Mouse (Mus musculus): Measurements from ENCODE around the gene Arhgef9.

Arhgef9 gene

DNA sequence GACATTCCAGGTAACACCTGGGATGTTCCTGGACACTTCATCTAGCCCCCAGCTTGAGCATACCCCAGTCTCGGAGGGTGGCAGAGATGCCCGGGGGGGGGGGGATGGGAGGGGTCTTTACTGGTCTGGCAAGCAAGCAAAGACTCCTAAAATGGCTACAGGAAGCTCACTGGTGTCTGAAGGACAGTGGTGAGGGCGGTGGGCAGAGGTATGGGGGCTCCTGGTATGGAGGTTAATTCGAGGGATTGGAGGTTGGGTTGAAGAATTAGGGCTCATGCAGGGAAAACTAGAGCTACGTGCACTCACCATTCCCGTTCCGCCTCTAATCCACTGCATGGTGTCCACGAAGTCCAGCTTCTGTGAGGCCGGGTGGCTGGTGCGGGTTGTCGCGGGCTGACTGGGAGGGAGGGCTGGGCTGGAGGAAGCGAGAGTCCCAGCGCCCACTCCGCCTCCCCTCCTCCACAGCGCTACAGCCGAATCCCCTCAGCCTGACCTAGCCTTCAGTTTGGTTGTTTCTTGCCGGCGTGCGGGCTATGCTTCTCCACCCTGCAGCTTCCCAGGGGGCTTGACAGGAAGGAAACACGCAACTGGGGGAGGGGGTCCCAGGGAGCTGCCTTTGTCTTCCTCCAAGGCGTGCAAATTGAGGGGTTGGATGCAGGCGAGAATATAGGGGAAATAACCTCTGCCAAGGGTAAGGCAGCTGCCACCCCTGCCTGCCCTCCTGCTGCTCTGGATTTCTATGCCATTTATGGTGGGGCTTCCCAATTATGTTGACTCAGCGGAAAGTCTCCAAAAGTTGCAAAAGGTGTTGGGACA is at the start of gene Arhgef9:
TSS of gene Arhgef9 (minus strand) at position 753 of the 816 bp plus-strand sequence.
- peak; percentile 6 for DNase-seq (ENCODE audit: low read depth, low spot score)

DNA sequence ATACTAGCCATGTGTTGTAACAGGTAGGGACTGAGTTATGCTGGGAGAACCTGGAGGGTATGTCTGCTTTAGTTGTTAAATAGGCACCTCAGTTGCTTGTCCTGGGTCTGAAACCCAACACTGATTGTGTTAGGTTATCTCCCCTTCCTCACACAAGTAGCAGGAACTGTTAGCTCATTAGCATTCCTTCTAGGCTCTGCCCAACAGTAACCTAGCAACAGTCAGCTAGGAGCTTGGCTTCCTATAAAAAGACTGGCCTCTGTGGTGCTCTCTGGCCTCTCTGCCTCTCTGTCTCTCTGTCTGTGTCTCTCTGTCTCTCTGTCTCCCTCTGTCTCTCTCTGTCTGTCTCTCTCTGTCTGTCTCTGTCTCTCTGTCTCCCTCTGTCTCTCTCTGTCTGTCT is 42.2 kb upstream of the Arhgef9 start:
- DNase-seq (ENCODE audit: low read depth, low spot score) = peak; percentile 9

DNA sequence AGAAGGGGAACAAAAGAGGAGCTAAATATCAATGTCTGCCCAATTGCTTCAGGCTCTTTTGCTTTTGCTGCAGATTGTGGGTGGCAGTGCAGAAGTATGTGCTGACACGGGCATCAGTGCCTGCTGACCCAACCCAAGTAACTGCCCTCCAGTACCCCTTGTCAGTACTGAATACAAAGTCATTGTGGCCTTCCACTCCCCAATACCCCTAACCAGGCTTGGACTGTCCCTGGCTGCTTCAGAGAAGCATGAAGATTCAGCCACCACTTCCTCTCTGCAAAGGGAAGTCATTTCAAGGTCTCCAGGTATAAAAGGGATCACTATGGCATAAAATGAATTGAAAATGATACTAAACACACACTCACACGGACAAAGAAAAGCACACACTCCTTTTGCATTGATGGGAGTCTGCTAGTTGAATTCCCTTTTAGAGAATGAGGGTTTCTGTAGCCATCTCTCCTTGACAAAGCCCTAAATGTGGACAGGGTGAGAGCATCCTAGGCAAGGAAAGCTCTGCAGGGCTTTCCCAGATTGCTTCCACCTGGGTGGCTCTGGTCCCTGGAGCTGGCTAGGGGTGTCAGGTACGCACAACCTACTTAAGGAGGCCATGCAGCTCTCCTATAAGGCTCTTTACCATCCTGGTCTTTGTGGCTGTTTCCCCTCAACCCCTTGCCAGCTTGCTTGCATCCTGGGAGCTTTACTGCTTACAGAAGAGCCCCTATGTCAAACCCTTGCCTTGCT is 1.1 kb downstream of the Arhgef9 start:
- no peak for DNase-seq (ENCODE audit: low read depth, low spot score)

DNA sequence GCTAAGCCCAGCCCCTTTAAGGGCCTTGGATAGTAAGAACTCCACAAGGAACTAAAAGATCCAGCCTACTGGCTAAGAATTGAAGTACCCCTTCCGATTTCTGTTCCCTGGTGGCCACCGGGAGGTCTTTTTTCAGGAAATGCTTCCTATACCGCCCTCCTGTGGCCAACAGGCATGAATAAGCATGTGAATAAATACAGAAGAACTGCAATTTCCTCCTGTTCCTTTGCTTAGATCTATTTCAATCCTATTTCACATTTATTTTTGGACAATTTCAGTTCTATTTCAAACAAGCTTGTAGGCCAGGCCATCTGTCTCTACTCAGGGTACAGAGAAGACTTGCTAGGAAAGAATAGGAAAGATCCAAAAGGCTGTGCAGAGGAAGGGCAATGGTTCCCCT is 20.7 kb downstream of the Arhgef9 start:
- DNase-seq (ENCODE audit: low read depth, low spot score) = peak; percentile 66

DNA sequence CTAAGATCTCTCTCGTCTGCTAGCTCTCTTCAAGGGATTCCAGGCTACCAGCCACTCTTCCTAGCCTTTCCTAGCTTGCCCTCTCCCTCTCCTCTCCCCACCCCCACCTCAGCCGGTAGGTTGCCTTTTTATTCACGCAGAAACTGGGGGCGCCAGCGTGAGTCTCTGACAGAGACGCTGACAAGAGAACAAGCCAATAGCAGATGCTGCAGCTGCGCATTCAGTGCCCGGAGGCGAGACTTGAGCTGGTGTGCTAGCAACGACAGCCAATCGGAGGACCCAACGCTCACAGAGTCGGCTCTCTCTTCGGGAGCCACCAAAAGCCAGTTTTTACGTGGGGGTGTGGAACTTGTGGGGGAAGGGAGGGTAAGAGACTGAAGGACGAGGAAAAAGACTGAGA is 30.3 kb downstream of the Arhgef9 start:
- DNase-seq (ENCODE audit: low read depth, low spot score) = peak; percentile 84

DNA sequence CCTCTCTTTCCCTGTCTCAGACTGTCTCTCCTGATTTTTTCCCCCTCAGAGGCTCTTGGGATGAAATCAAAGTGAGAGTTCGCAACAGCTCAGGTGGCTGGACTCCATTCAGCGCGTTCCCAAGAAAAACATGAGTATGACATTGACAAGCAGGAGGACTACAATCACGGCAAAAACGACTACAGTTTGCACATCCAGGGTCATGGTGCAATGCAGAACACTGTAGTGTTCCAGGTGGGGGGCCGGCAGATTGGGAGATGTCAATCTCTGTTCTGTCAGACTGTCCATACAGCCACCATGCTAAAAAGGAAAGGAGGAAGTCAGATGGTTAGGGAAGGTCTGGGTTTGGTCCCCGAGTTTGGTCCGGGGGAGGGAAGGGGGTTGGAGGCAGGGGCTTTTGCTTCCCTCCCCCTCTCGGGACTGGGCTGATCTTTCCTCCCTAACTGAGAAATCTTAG is 31.0 kb downstream of the Arhgef9 start:
- no peak for DNase-seq (ENCODE audit: low read depth, low spot score)

DNA sequence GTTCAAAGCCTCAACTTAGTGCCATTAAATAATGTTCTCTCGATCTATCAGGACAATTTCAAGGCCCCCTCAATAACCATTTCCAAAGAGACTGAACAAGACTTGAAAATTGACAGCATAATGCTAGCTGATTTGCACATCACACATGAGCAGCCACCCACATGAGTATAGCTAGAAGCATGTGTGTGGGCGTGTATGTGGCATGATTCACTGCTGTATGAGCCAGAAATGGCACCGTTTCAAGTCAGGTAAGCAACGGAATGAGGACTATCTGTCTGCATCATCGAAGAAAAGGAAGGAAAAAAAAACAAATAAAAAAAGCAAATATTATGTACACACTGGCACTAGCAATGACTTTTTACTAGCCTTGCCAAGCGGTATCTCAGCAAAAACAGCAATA is 32.5 kb downstream of the Arhgef9 start:
- DNase-seq (ENCODE audit: low read depth, low spot score) = no peak

DNA sequence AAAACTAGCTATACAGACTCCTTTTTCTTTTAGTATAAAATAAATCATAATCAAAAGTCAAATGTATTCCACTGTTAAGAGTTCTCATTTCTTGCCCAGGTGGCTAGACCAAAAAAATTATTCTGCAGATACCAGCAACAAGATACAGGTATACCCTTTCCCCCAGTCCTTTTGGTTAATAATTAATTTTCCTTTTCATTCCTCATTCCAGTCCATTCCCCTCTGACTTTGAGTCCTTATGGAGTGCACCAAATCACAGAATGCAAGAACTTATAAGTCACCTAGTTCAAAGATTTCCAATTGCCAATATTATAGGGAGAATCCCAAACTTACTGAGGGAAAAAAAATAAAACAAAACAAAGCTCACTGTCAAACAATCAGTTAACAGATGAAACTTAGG is 33.2 kb downstream of the Arhgef9 start:
- no peak for DNase-seq (ENCODE audit: low read depth, low spot score)

DNA sequence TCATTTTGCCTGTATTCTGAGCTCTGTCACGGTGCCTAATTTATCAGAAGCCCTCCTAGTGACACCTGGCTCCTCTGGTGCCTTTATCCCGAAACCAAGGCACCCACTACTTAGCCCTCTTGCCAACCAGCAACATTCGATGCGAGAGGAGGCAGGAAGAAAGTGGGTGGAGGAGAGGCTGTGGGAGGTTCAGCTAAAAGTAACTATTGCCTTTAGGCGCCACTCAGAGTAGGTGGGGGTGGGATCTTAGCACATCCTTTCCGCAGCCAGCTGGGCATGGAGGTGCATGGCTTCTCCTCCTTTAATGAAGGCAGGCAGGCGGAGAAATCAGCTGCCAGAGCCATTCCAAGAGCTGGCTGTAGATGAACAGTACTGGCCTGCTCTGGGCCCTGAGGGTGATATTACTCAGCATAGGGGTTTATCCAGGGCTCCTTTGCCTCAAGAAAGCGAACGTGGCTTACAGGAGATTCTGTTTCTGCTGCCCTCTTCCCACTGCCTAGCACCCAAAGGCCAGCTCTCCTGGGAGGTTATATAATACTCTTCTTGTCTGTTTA is 39.7 kb downstream of the Arhgef9 start:
- peak; percentile 4 for DNase-seq (ENCODE audit: low read depth, low spot score)

DNA sequence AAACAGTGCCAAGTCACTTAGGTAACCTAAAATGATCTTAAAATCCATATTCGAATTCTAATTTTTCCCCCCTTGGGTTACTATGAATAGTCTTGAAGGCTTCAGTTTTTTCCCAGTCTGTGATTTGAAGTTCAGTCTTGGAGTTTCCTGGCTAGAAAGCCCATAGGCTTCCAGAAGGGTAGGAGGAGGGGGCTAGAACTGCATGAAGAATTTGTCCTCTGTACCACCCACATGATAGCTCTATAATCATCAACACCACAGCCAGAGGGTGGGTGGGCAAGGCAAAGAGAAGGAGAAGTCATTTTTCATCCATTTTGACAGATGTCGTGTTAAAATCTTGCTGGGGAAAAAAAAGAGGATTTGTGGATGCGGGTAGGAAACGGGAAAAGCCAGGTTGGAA is 58.0 kb downstream of the Arhgef9 start:
- DNase-seq (ENCODE audit: low read depth, low spot score) = no peak

DNA sequence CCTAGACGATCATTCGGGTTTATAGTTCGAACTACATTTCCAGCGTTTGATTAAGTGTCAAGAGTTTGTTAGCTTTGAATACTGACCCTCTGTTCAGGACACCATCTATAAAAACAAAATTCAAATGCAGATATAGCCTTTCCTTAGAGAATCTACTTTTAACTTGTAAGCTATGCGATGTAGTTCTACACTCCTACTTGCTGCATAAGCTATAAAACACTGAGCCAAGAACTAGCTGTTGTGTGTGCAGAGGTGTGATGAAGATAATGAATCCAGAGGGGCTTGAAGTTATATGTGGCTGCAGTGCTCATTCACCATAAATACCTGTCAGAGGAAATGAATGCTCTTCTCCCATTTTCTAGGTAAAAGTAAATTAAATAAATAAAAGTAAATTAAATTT is 63.2 kb downstream of the Arhgef9 start:
- DNase-seq (ENCODE audit: low read depth, low spot score) = no peak

DNA sequence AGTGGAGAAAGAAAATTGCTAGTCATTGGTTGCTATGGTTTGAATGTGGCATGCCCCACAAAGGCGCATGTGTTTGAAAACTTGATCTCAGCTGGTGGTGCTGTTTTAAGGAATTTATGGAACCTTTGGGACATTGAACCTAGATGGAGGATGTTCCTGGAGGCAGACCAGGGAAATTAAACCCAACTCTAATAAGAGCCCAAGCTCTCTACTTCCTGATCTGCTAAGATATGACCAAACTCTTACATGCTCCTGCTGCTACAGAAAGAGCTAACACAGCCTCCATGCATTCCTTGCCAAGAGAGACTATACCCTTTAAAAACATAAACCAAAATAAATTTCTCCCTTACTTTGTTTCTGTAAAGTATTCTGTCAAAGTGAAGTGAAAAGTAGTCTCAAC is 63.7 kb downstream of the Arhgef9 start:
- no peak for DNase-seq (ENCODE audit: low read depth, low spot score)

DNA sequence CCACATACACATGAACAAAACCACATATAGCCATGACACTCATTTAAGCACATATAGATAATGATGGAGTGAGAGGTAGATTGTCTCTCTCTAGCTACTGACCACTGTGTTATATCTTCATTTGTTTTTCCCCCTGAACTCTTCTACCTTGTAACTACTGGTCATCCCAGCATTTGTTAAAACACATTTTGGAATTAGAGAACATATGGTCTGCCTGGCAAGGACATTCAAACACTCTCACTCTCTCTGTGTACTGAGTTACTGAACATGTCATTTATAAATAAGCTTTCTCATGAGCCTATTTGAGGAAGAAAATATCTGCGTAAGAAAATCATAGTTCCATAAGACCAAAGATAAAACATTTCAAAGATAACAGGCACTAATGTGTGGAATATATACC is 64.9 kb downstream of the Arhgef9 start:
- DNase-seq (ENCODE audit: low read depth, low spot score) = no peak

DNA sequence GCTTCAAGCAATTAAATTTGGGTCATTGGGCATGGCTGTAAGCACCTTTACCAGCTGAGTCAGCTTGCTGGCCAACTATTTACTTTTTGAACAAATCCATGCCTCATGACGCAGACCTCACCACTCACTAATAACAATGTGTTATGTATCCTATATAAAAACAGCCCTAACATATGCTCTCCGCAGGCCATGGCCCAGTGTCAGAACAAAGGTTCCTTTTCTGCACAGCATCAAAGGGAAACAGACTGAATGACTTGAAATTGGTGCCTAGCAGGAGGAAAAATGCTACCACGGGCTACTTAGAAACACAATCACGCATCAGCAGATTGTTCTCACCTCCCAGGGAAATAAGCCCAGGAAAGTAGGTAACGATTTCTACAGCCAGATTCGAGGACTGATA is 73.2 kb downstream of the Arhgef9 start:
- no peak for DNase-seq (ENCODE audit: low read depth, low spot score)

DNA sequence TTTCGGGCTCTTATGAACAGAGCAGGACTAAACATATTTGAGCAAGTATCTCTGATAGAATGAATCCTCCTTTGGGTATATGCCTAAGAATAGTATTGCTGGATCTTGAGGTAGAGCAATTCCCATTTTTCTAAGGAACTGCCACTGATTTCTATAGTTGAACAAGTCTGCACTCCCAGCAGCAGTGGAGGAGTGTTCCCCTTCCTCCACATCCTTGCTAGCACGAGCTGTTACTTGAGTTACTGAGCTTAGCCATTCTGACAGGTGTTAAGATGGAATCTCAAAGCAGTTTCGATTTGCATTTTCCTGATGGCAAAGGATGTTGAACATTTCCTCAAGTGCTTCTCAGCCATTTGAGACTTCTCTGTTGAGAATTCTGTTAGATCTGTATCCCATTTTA is 92.3 kb downstream of the Arhgef9 start:
- no peak for DNase-seq (ENCODE audit: low read depth, low spot score)

DNA sequence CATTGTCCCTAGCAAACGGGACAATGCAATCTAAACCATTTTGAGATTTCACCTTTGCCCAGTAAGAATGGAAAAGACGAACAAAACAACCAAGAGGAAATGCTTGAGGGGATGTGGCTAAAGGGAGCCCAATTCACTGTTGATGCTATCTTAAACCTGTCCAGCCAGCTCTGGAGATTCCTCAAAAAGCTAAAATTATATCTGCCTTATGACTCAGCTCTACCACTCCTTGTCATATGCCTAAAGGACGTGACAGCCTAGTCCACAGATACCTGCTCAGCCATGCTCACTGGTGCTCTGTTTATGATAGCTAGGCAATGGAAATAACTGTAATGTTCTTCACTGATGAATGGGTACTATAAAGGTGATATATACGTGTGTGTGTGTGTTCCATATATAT is 109.0 kb downstream of the Arhgef9 start:
- no peak for DNase-seq (ENCODE audit: low read depth, low spot score)

DNA sequence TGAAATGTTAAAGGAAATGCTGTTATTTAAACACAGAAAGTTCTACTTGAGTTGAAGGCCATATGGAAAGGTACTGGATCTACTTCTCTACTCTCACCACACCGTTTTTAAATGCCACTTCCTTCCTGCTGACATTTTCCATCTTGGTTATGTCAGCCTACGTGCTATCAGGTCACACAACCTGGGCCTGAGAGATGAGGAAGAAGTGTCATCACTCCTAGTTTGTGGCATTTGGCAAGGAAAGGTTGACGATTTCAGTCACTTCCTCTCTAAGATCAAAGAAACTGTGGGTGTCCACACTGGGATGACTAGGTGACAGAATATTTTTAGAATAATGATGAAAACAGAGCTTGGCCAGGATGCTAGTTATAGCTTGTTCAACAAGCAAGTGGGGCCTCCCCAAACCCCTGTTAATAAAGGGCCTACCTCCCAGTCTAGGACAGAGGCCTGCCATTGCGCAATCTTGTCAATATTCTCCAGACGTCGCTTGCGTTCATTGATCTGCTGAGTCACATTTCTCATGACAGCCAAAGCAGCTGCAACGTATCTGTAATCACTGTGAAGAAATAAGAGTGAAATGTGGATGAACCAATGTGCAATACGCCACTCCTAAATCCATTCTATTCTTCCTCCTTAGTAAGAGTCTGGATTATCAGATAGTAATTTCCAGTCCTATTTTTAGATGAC is 119.5 kb downstream of the Arhgef9 start:
- DNase-seq (ENCODE audit: low read depth, low spot score) = no peak

DNA sequence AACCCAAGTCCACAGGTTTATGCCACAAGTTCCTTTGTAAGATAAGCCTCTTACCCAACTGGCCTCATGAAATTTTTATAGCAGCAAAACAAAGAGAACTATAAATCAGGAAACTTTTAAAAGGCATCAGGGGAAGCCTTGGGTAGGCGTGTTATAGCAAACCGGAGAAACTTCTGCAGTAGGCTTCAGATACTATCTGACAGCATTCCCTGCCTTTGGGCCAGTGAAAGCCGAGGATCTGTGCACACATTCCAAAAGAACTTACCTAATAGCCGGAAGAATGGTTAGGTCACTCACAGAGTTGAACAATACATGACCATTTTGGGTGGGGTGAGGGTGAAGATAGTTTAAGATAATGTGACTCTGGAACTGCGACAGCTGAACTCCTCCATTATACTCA is 168.7 kb downstream of the Arhgef9 start:
- DNase-seq (ENCODE audit: low read depth, low spot score) = no peak

DNA sequence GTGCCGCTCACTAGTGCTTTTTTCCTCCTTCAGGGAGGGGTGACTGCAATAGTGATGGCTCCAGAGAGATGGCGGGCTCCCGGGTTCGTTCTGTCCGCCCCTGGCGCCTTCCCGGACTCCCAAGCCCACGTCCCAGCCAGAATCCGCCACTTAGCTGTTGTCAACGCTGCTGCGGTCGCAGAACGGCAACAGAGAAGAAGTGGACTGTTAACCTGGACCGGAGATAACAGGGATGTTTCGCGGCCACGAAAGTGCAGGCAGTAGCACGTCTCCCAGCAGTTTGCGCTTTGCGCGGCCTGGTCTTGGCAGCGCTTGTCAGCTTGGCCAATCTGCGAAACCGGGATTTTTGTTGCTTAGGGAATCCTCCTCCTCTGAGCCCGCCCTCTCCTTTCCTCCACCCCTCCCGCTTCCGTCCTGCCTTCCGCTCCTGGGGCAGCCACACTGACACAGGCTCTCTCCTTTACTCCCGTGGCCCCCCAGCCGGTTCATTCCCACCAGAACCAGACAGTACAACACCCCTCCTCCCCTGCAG is 170.2 kb downstream of the Arhgef9 start, which contains the start of gene Spin4:
TSS of gene Spin4 (minus strand) at position 322 of the 532 bp plus-strand sequence.
- DNase-seq (ENCODE audit: low read depth, low spot score) = peak; percentile 92

DNA sequence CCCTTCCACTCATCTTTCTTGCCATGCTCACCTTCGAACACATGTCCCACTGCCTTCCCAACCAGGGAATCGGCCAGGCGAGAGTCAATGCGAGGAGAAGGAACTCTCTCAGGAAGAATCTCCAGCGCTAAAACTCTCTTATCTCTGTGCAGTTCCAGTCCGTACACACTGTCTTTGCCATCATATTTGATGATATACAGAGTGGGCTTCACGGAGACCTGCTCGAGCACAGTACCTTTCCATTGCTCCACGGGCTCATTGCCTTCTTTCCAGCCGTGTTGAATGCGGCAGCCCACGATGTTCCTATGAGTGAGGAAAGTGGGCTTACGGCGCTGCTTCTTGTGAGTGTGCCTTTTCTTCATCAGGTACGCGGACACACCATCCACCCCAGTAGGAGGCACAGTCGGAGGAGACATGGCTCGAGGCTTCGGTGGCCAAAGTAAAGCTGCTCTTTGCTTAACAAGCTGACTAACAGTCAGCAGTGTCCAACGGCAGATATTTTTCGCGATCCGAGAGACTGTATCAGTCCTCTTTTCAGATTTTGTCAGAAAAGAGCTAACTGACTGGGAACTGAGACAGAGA is 170.8 kb downstream of the Arhgef9 start:
- DNase-seq (ENCODE audit: low read depth, low spot score) = peak; percentile 39

DNA sequence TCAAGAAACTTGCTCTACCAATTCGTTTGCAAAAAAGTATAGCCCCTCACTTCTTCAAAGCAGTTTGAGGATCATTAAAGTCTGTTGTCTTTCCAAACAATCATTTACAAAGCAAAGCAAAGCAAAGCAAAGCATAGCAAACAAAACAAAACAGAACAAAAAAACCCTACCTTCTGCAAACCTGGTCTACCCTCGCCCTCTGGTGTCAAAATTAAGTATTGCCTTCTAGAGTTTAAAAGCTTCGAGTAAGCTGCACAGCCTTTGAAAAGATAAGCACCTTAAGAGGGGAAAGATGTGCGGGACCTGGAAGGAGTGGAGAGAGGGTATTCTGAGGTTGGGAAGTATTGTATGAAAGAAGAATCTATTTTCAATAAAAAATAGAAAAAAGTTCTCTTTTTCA is 184.6 kb downstream of the Arhgef9 start:
- peak; percentile 43 for DNase-seq (ENCODE audit: low read depth, low spot score)
